Mouse (Mus musculus): Measurements from ENCODE around the gene Slc2a3.

Slc2a3 gene

GRCm38 (mm10) chr6:122711455-122711854 is 90.0 kb downstream of the Slc2a3 start:
- DNase-seq (ENCODE audit: low read depth, low spot score): peak; percentile 30

DNA sequence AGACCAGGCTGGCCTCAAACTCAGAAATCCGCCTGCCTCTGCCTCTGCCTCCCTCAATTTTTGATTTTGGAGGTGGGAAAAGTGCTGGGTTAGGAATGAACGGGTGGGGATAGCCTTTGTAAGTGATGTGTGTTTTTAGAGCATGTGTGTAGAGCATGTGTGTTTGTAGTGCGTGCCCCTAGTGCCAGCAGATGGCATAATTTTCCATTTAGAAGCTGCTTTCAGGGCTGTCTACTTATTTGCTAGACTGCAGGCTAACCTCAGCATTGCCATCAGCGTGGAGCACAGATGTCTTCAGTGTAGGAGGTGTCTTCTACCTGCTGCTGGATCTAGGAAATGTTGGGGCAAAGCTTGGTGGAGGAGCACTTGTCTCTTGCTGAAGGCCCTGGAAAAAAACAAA is 92.6 kb downstream of the Slc2a3 start:
- DNase-seq (ENCODE audit: low read depth, low spot score): peak; percentile 54

DNA sequence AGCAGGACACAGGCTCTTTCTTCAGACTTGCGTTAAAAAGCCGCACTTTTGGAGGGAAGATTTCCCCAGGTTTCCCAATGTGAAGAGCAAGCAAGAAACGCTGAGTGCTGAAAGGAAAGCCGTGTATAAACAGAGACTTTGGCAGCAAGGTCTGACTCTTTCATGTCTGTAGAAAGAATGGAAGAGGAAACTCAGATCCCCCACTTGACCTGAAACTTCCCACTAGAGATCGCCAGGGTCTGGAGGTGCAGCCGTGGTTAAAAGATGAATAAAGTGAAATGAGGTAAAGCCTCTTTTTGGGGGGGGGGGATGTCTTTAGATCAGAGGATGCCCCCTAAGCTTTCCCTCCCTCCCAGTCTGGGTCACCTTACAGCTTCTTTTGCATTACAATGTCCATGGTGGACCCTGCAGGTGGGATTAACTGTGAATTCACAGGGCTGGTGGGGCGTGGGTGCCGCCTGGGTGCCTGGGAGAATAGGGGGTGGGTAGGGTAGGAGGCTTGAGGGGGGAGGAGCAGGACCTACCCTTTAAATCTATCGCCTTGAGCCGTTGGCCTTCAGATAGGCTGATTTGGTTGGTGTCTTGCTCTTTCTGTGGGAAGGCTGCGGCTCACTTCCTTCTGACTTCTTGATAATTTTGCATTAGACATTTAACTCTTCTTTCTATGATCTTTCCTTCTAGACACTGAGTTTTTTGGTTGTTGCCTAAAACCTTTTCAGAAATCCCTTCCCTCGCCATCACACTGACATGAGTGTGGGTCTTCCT is 94.2 kb downstream of the Slc2a3 start, which contains the start of gene Nanog:
Gene Nanog (plus strand): TSS at position 454 of the 765 bp plus-strand sequence.
- DNase-seq (ENCODE audit: low read depth, low spot score): no peak

DNA sequence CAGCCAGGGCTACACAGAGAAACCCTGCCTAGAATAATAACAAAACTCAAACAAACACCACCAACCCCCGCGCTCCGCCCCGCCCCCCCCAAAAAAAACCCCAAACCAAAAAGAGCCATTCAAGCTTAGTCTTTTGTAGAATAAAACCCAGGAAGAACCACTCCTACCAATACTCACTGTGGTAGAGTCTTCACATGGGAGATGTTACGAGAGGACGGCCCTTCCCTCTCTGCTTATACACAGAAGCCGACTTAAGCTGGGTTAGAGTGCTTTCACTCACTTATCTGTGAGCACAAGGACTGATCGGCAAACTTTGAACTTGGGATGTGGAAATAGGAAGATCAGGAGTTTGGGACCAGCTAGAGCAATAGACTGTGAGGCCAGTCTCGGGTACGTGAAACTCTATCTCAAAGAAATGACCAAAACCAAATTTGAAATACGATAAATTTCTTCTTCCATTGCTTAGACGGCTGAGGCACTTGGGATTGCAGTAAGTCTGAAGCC is 95.1 kb downstream of the Slc2a3 start:
- no peak for DNase-seq (ENCODE audit: low read depth, low spot score)

DNA sequence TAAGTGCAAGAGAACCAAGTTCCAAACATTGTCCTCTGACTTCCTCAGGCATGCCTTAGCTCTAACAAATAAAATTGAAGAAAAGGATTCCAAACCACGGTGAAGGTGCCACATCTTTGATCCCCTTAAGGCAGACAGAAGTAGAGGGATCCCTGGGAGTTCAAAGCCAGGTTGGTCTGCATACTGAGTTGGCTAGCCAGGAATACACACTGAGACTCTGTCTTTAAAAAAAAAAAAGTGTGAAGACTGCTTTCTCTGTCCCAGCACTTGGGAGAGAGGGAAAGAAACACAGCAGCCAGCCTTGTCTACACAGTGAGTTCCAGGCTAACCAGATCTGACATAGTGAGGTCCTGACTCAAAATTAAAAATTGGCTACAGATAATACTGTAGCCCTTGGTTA is 97.7 kb downstream of the Slc2a3 start:
- no peak for DNase-seq (ENCODE audit: low read depth, low spot score)

- no peak for DNase-seq (ENCODE audit: low read depth, low spot score)
Observed at GRCm38 (mm10) chr6:122703251-122703650, 98.2 kb downstream of the Slc2a3 start.

GRCm38 (mm10) chr6:122702480-122703124 is 98.8 kb downstream of the Slc2a3 start:
- no peak for DNase-seq (ENCODE audit: low read depth, low spot score)

GRCm38 (mm10) chr6:122701816-122702215 is 99.6 kb downstream of the Slc2a3 start:
- DNase-seq (ENCODE audit: low read depth, low spot score): no peak

- DNase-seq (ENCODE audit: low read depth, low spot score): peak; percentile 22
Observed at GRCm38 (mm10) chr6:122699628-122700027, 101.8 kb downstream of the Slc2a3 start.

- no peak for DNase-seq (ENCODE audit: low read depth, low spot score)
Observed at GRCm38 (mm10) chr6:122695398-122695797, 106.0 kb downstream of the Slc2a3 start.

- no peak for DNase-seq (ENCODE audit: low read depth, low spot score)
Observed at GRCm38 (mm10) chr6:122690082-122690481, 111.4 kb downstream of the Slc2a3 start.

- no peak for DNase-seq (ENCODE audit: low read depth, low spot score)
Observed at GRCm38 (mm10) chr6:122689411-122690055, 111.9 kb downstream of the Slc2a3 start.

GRCm38 (mm10) chr6:122686709-122687108 is 114.7 kb downstream of the Slc2a3 start:
- no peak for DNase-seq (ENCODE audit: low read depth, low spot score)

- no peak for DNase-seq (ENCODE audit: low read depth, low spot score)
Observed at GRCm38 (mm10) chr6:122682646-122683045, 118.8 kb downstream of the Slc2a3 start.

All from A20 (cell line).